Mouse (Mus musculus) midbrain, embryonic 14.5 days (tissue): ENCODE results near the gene Ttc9b. TPM values are rescaled to one million over a fixed set of nuclear protein-coding genes. Genes with fewer than 3 reads are reported as not detected.
A peak's percentile ranks its signal among the peaks of the same experiment; 100 is the strongest.

Source experiments
- ATAC-seq: fragments of 200-750 bp; cut with Nextera tagmentation; 2 replicates; pipeline ENCODE4 v1.8.0; 2017; ENCODE audit warnings: moderate number of reproducible peaks, moderate library complexity; ENCODE audit not compliant: low FRiP score, low TSS enrichment
- DNase-seq: peaks from one replicate; pipeline ENCODE4 v3.0.0-alpha.2; 2015
- H3K27ac ChIP-seq: fragments of 300-500 bp; sonication (generic); replicated peaks from 2 replicates; pipeline ENCODE4 v1.5.1; 2014; ENCODE audit warnings: mild to moderate bottlenecking, low read depth, low read length, moderate library complexity
- H3K27me3 ChIP-seq: fragments of 300-500 bp; sonication (generic); 2 replicates; pipeline ENCODE4 v1.6.1; 2014; ENCODE audit warnings: low read length, control low read depth, mixed read lengths; ENCODE audit not compliant: control insufficient read depth, insufficient read depth
- H3K36me3 ChIP-seq: fragments of 300-500 bp; sonication (generic); 2 replicates; pipeline ENCODE4 v1.6.1; 2014; ENCODE audit warnings: low read length, control low read depth; ENCODE audit not compliant: control insufficient read depth, insufficient read depth
- H3K4me1 ChIP-seq: fragments of 300-500 bp; sonication (generic); 2 replicates; pipeline ENCODE4 v1.6.1; 2014; ENCODE audit warnings: mild to moderate bottlenecking, antibody characterized with exemption, low read length, control low read depth; ENCODE audit not compliant: control insufficient read depth, insufficient read depth
- H3K4me2 ChIP-seq: fragments of 300-500 bp; sonication (generic); 2 replicates; pipeline ENCODE4 v1.6.1; 2014; ENCODE audit warnings: mild to moderate bottlenecking, low read length, moderate library complexity
- H3K4me3 ChIP-seq: fragments of 300-500 bp; sonication (generic); replicated peaks from 2 replicates; pipeline ENCODE4 v1.5.1; 2014; ENCODE audit warnings: low read depth, low read length
- H3K9ac ChIP-seq: fragments of 300-500 bp; sonication (generic); replicated peaks from 2 replicates; pipeline ENCODE4 v1.6.1; 2014; ENCODE audit warnings: mild to moderate bottlenecking, low read length, moderate library complexity
- H3K9me3 ChIP-seq: fragments of 300-500 bp; sonication (generic); 2 replicates; pipeline ENCODE4 v1.6.1; 2016; ENCODE audit warnings: low read length, control low read depth, mixed read lengths; ENCODE audit not compliant: control insufficient read depth
- WGBS: fragments of 180-500 bp; shearing (Covaris S2); extraction: QIAGEN DNeasy Blood & Tissue Kit; methylation state at CpG from one replicate; pipeline ENCODE4 v1.1.7; 2014; 5-methylcytosine and 5-hydroxymethylcytosine counted together
- polyA plus RNA-seq: library from polyadenylated mRNA; unstranded; fragments of >200 nt; fragmentation: Nextera tagmentation; extraction: Ambion mirVana; gene quantifications from 2 replicates; pipeline ENCODE4 v1.2.1, GENCODE M21; 2014

Ttc9b gene
- 71.3 and 104 TPM in 2 replicates for polyA plus RNA-seq

DNA sequence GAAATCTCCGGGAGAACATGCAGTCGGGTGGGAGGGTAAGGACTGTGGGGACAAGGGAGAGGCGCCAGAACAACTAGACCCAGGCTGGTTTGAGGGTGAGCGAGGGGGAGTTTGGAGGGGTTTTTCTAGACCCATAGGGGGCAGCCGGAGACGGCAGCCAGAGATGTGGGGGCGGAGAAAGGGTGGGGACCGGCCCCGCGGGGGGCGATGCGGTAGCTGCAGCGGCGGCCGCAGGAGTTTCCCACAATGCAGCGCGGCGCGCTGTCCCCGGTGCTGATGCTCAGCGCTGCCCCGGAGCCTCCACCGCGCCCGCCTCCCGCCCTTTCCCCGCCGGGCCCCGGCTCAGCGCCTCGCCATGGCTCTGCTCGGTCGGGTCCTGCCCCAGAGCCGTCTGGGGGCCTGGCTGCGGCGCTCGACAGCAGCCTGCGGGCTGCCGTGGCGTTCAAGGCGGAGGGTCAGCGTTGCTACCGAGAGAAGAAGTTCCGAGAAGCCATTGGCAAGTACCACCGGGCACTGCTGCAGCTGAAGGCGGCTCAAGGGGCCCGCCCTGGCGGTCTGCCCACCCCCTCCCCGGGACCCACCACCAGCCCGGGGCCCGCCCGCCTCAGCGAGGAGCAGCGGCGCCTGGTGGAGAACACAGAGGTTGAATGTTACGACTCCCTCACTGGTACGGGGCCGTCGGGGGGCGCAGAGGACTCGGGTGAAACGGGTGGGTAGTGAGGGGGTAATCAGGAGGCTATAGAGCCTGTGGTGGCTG is at the start of gene Ttc9b:
TSS of gene Ttc9b (plus strand) at position 235 of the 757 bp plus-strand sequence.
- Histone ChIP-seq H3K4me3 (peak within 1 kb of the TSS; percentile 65), H3K9me3 (no peaks in the 10 kb centered on the region), H3K27me3 (no peaks in the 10 kb centered on the region), H3K36me3 (peaks cover 32% of the 10 kb centered on the region), H3K4me2 (peak within 1 kb of the TSS; percentile 75), H3K27ac (peak within 1 kb of the TSS; percentile 95), H3K9ac (peak within 1 kb of the TSS; percentile 85), H3K4me1 (peaks cover 11% of the 10 kb centered on the region; the same call in 1 of the 2 replicates)
- peak; percentile 92 for DNase-seq
- WGBS = under 1% methylated on average over 62 of the region's 62 CpGs
- peak; percentile 78 for ATAC-seq

DNA sequence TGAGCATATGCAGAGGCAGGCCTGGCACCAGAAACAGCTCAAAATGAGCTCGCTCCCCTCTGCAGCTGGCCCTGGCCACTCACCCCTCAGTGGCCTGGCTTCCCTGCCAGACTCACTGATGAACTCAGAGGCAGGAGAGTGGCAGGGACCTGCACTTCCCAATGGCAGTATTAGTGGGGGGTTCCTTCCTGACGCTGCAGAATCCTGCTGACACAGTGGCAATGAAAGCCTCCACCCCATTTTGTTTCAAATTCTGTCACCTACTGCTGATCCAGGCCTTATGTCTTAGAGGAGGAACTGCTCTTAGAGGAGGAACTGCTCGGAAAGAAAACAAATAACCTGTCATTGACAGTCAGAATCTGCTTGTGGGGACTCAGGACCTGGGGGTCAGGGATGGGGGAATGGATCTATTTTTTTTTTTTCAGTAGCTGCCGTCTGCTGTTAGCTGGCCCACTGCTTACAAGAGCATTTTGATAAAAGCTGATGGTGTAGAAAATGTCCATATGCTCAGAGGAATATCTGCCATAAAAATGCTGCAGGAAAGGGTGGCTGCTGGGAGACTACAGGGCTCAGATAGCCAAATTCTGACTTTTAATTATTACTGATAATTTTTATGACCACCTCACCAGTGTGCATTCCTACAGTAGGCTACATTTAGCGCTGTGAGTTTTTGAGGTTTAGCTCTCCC is 48.9 kb upstream of the Ttc9b start:
- Histone ChIP-seq H3K36me3 (peaks cover 14% of the 10 kb centered on the region), H3K9ac (peak overlapping the region; percentile 20; the same call in 1 of the 2 replicates), H3K4me2 (no peak overlapping the region), H3K9me3 (no peaks in the 10 kb centered on the region), H3K4me1 (0 out of 2 replicates have a peak, but pooled peaks cover 6% of the 10 kb centered on the region), H3K27ac (no peak overlapping the region; the same call in 1 of the 2 replicates), H3K27me3 (no peaks in the 10 kb centered on the region), H3K4me3 (no peak overlapping the region)
- WGBS = 55% methylated on average over 5 of the region's 5 CpGs
- ATAC-seq = no peak
- DNase-seq = no peak

DNA sequence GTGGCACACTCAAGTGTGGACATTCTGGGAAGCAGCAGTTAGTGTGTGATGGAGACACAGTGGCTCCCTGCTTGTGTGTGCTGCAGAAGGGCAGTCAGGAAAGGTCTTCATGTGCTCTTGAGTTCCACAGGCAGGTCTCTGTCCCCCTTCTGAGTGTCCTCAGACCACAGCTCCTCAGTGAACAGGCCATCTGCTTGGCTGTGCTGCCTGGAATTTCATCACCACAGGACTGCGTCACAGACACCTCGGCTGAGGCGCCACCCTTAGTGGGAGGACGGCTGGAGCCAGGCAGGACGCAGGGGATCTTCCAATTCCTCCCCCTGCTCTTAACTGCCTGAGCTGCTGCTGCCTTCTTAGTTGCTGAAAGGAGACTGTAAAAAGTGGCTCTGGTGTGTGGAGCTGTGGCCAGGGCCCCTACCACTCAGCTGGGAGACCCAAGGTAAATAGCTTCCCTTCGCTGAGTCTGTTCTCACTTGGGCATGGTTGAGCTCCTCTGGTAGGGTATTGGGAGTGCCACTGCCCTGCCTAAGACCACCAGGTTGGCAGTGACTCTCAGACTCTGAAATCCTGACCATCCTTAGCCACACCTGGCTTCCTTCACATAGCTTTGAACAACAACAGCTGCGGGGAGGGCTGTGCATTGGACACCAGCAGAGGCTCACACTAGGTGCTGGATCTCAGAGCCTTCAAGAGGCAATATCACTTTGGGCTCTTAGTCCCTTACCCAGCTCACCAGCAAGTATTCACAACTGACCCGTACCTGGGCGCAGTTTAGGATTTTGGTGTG is 48.0 kb upstream of the Ttc9b start:
- Histone ChIP-seq H3K9me3 (no peaks in the 10 kb centered on the region), H3K36me3 (peaks cover 22% of the 10 kb centered on the region), H3K9ac (peak overlapping the region; percentile 20; the same call in 1 of the 2 replicates), H3K4me1 (0 out of 2 replicates have a peak, but pooled peaks cover 3% of the 10 kb centered on the region), H3K4me2 (no peak overlapping the region), H3K27ac (no peak overlapping the region), H3K27me3 (no peaks in the 10 kb centered on the region), H3K4me3 (no peak overlapping the region)
- DNase-seq (no peak), ATAC-seq (no peak)
- WGBS = 83% methylated on average over 9 of the region's 9 CpGs

DNA sequence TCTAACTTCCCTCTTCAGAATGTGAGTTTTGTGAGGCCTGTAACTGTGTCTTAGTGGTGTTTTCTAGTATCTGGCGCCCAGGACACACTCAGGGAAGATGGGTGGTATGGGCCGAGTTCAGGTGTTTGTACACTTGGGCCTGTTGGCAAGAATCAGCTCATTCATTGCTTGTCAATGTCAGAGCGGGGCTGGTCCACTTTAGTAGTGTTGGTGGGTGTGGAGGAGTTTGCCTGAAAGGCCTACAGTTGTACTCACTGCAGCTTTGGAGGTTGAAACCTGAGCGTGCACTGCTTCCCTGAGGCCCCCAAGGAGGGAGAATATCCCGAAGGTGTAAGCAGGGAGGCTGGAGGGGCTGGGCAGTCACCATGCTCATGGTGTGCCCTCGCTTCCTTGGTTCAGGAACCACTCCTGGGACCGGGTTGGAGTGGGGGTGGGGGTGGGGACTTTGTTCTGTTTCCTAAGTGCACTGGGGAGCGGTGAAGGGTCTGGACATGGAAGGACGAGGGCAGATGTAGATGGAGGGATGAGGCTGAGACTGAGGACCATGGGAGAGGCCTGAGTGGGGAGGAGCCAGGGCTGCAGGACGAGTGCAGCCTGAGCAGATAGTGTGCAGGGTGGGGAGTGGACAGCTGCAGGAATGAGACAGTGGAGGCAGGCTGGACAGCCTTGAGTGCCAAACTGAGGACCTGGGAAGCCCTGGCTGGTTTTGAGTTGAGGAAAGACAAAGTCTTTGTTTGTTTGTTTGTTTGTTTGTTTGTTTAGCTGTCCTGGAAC is 47.0 kb upstream of the Ttc9b start:
- WGBS = 69% methylated on average over 10 of the region's 10 CpGs
- Histone ChIP-seq H3K4me3 (no peak overlapping the region), H3K27me3 (no peaks in the 10 kb centered on the region), H3K27ac (no peak overlapping the region), H3K9ac (no peak overlapping the region), H3K9me3 (no peaks in the 10 kb centered on the region), H3K36me3 (peaks cover 25% of the 10 kb centered on the region), H3K4me2 (no peak overlapping the region), H3K4me1 (no peaks in the 10 kb centered on the region)
- DNase-seq = no peak
- no peak for ATAC-seq

DNA sequence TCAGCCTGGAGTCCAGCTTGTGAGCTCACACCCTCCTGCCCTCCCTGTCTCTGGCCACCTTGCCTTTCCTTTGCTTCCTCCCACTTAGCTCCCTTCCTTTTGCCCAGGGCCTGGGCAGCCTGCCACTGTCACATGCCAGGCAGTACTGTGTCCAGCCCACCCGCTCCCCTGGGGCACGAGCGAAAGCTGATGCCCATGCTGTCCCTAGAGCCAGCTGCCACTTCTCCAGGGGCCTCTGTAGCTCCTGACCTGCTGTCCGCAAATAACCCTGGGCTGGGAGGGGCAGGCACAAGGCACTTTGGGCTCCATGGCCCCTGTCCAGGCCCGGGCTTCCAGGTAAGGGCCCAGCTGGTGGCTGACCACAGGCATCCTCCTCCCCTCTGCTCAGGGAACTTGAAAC is 46.1 kb upstream of the Ttc9b start:
- ATAC-seq (0 out of 2 replicates have a peak, but pooled peaks have one; percentile 24), DNase-seq (peak; percentile 34)
- 82% methylated on average over 5 of the region's 5 CpGs for WGBS

DNA sequence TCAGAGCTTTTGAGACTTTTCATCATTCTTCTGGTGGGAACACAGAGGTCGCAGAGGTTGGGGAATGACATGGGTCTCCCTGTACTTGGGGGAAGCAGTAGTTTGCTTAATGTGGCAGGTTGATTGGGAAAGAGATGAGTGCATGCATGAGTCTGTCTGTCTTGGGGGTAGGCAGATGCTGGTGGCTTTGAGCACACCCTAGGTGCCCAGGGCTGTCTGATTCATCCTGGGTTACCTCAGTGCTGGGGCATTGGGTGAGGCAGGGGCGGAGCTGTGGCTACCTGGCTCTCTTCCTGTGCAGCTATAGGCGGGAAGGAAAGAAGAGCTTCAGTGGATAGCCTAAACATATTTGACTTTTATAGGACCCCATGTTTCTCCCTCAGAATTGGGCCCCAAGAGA is 45.6 kb upstream of the Ttc9b start:
- no peak for DNase-seq
- H3K27me3 ChIP-seq = no peaks in the 10 kb centered on the region
- no peak for ATAC-seq
- WGBS = 90% methylated on average over 3 of the region's 3 CpGs
- no peak overlapping the region for H3K4me3 ChIP-seq
- H3K4me2 ChIP-seq = no peak overlapping the region
- no peaks in the 10 kb centered on the region for H3K9me3 ChIP-seq
- H3K27ac ChIP-seq = no peak overlapping the region
- peaks cover 25% of the 10 kb centered on the region for H3K36me3 ChIP-seq
- H3K4me1 ChIP-seq = no peaks in the 10 kb centered on the region
- H3K9ac ChIP-seq = no peak overlapping the region

More for the DNA sequence above, 46.1 kb upstream of the Ttc9b start:
- Histone ChIP-seq H3K4me3 (no peak overlapping the region), H3K9me3 (no peaks in the 10 kb centered on the region), H3K9ac (no peak overlapping the region), H3K4me2 (no peak overlapping the region), H3K27ac (0 out of 2 replicates have a peak overlapping the region, but pooled peaks have one; percentile 8), H3K4me1 (no peaks in the 10 kb centered on the region), H3K36me3 (peaks cover 25% of the 10 kb centered on the region), H3K27me3 (no peaks in the 10 kb centered on the region)

DNA sequence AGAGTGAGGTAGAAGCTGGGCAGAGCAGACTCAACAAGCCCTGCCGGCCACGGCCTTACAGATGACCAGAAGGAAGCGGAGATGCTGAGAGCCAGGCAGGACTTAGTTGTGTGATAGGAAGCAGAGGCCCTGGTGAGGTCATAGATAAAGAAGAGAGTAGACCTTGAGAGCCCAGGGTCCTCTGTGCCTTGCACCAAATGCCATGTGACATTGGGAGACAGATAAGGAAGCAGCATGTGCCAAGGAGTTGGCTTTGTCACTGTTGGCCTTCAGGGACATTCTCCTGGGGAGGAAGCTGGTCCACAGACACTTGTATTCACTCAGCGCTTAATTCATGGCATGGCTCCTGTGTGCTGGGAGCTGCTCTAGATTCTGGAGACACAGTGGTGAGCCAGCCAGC is 44.4 kb upstream of the Ttc9b start:
- no peak overlapping the region for H3K9ac ChIP-seq
- no peaks in the 10 kb centered on the region for H3K9me3 ChIP-seq
- H3K36me3 ChIP-seq = peaks cover 25% of the 10 kb centered on the region
- DNase-seq = no peak
- H3K27me3 ChIP-seq = no peaks in the 10 kb centered on the region
- H3K4me3 ChIP-seq = no peak overlapping the region
- no peak overlapping the region for H3K4me2 ChIP-seq
- H3K4me1 ChIP-seq = peaks cover 11% of the 10 kb centered on the region
- H3K27ac ChIP-seq = no peak overlapping the region
- ATAC-seq = no peak
- WGBS = 93% methylated on average over 4 of the region's 4 CpGs

DNA sequence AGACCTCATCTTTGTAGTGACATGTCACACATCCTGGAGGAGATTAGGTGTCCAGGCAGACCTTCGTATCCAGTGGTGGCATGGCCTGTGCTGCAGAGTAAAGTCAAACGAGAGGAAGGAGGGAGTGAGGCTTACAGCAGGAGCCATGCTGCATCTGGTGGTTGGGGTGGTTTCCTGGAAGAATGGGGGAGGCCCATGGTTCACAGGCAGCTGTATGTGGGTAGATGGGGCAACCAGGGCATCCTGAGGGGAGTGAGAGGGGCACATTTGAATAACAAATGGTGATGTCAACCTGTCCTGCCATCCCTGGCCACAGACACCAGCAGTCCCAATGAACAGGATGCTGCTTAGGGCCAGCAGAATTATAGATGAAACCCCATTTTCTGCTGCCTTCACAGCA is 44.0 kb upstream of the Ttc9b start:
- H3K9ac ChIP-seq = no peak overlapping the region
- no peak overlapping the region for H3K4me2 ChIP-seq
- H3K4me3 ChIP-seq = no peak overlapping the region
- peaks cover 15% of the 10 kb centered on the region for H3K4me1 ChIP-seq
- H3K27me3 ChIP-seq = no peaks in the 10 kb centered on the region
- WGBS = 89% methylated on average over 2 of the region's 2 CpGs
- H3K27ac ChIP-seq = no peak overlapping the region
- no peak for ATAC-seq
- peaks cover 25% of the 10 kb centered on the region for H3K36me3 ChIP-seq
- H3K9me3 ChIP-seq = no peaks in the 10 kb centered on the region
- DNase-seq = no peak
